Mouse (Mus musculus) neural tube, embryonic 14.5 days (tissue): ENCODE measurements around the gene Maml2. TPM values are rescaled to one million over a fixed set of nuclear protein-coding genes. Genes with fewer than 3 reads are reported as not detected.

ENCODE experiments used
- ATAC-seq: fragments of 200-750 bp; cut with Nextera tagmentation; 2 replicates; pipeline ENCODE4 v1.8.0; 2017; ENCODE audit warnings: low read depth, mild to moderate bottlenecking, moderate TSS enrichment, moderate library complexity
- H3K27ac ChIP-seq: fragments of 300-500 bp; sonication (generic); 2 replicates; pipeline ENCODE4 v1.5.1; 2014; ENCODE audit warnings: low read depth, mild to moderate bottlenecking, control low read depth, low read length, moderate library complexity, mixed read lengths
- H3K27me3 ChIP-seq: fragments of 300-500 bp; sonication (generic); 2 replicates; pipeline ENCODE4 v1.6.1; 2014; ENCODE audit warnings: low read length; ENCODE audit not compliant: control insufficient read depth, insufficient read depth
- H3K36me3 ChIP-seq: fragments of 300-500 bp; sonication (generic); 2 replicates; pipeline ENCODE4 v1.6.1; 2014; ENCODE audit warnings: low read length, mixed read lengths; ENCODE audit not compliant: control insufficient read depth, insufficient read depth
- H3K4me1 ChIP-seq: fragments of 300-500 bp; sonication (generic); 2 replicates; pipeline ENCODE4 v1.6.1; 2014; ENCODE audit warnings: low read length; ENCODE audit not compliant: control insufficient read depth, insufficient read depth
- H3K4me2 ChIP-seq: fragments of 300-500 bp; sonication (generic); 2 replicates; pipeline ENCODE4 v1.6.1; 2014; ENCODE audit warnings: mild to moderate bottlenecking, low read depth, low read length, control low read depth
- H3K4me3 ChIP-seq: fragments of 300-500 bp; sonication (generic); 2 replicates; pipeline ENCODE4 v1.5.1; 2014; ENCODE audit warnings: low read depth, low read length, control low read depth, mixed read lengths
- H3K9ac ChIP-seq: fragments of 300-500 bp; sonication (generic); replicated peaks from 2 replicates; pipeline ENCODE4 v1.6.1; 2014; ENCODE audit warnings: low read depth, mild to moderate bottlenecking, control low read depth, low read length, mixed read lengths
- H3K9me3 ChIP-seq: fragments of 300-500 bp; sonication (generic); 2 replicates; pipeline ENCODE4 v1.6.1; 2016; ENCODE audit warnings: low read length; ENCODE audit not compliant: control insufficient read depth
- whole genome bisulfite sequencing: fragments of 180-500 bp; shearing (Covaris S2); extraction: QIAGEN DNeasy Blood & Tissue Kit; methylation state at CpG from one replicate; pipeline ENCODE4 v1.1.7; 2014; 5-methylcytosine and 5-hydroxymethylcytosine counted together
- polyA plus RNA-seq: library from polyadenylated mRNA; unstranded; fragments of >200 nt; fragmentation: Nextera tagmentation; extraction: Ambion mirVana; gene quantifications from 2 replicates; pipeline ENCODE4 v1.2.1, GENCODE M21; 2014

Gene Maml2
- polyA plus RNA-seq, 1 experiment from 2014 or later, result 13.2 TPM

GRCm38 (mm10) chr9:13693693-13694284 is 396.0 kb downstream of the Maml2 start:
- Histone ChIP-seq H3K36me3 (no peaks in the 10 kb centered on the region), H3K4me3 (no peak overlapping the region), H3K9ac (no peak overlapping the region), H3K9me3 (no peaks in the 10 kb centered on the region), H3K4me1 (peaks cover 12% of the 10 kb centered on the region), H3K27ac (no peak overlapping the region), H3K27me3 (no peaks in the 10 kb centered on the region), H3K4me2 (no peak overlapping the region)
- ATAC-seq, result no peak
- WGBS, result 93% methylated on average over 3 of the region's 3 CpGs

GRCm38 (mm10) chr9:13694293-13694692 is 396.5 kb downstream of the Maml2 start:
- WGBS, result 74% methylated on average over 5 of the region's 5 CpGs
- Histone ChIP-seq H3K4me3 (no peak overlapping the region), H3K4me1 (peaks cover 12% of the 10 kb centered on the region), H3K9ac (no peak overlapping the region), H3K27ac (no peak overlapping the region), H3K4me2 (no peak overlapping the region), H3K27me3 (no peaks in the 10 kb centered on the region), H3K36me3 (no peaks in the 10 kb centered on the region), H3K9me3 (no peaks in the 10 kb centered on the region)
- ATAC-seq, result no peak

- H3K9ac ChIP-seq, result no peak overlapping the region
- H3K4me2 ChIP-seq, result no peak overlapping the region
- H3K36me3 ChIP-seq, result no peaks in the 10 kb centered on the region
- no peaks in the 10 kb centered on the region for H3K27me3 ChIP-seq
- no peaks in the 10 kb centered on the region for H3K4me1 ChIP-seq
- no peak overlapping the region for H3K4me3 ChIP-seq
- 88% methylated on average over 4 of the region's 4 CpGs for WGBS
- no peaks in the 10 kb centered on the region for H3K9me3 ChIP-seq
- ATAC-seq, result no peak
- no peak overlapping the region; the same call in 1 of the 2 replicates for H3K27ac ChIP-seq
These were observed 399.5 kb downstream of the Maml2 start for GRCm38 (mm10) chr9:13697041-13697811.

- 38% methylated on average over 4 of the region's 4 CpGs for WGBS
- no peak overlapping the region for H3K4me2 ChIP-seq
These were observed 400.1 kb downstream of the Maml2 start for GRCm38 (mm10) chr9:13697869-13698268.

GRCm38 (mm10) chr9:13699061-13699780 is 401.5 kb downstream of the Maml2 start:
- Histone ChIP-seq H3K4me1 (no peaks in the 10 kb centered on the region), H3K27ac (peak overlapping the region; percentile 45), H3K9me3 (no peaks in the 10 kb centered on the region), H3K27me3 (no peaks in the 10 kb centered on the region), H3K4me2 (no peak overlapping the region), H3K36me3 (no peaks in the 10 kb centered on the region), H3K9ac (no peak overlapping the region), H3K4me3 (no peak overlapping the region)
- WGBS, result 16% methylated on average over 14 of the region's 14 CpGs
- peak; percentile 90 for ATAC-seq

More at GRCm38 (mm10) chr9:13697869-13698268, 400.1 kb downstream of the Maml2 start:
- H3K27me3 ChIP-seq, result no peaks in the 10 kb centered on the region
- H3K27ac ChIP-seq, result no peak overlapping the region; the same call in 1 of the 2 replicates
- ATAC-seq, result no peak
- no peaks in the 10 kb centered on the region for H3K36me3 ChIP-seq
- H3K4me1 ChIP-seq, result no peaks in the 10 kb centered on the region
- H3K9me3 ChIP-seq, result no peaks in the 10 kb centered on the region
- no peak overlapping the region for H3K4me3 ChIP-seq
- no peak overlapping the region for H3K9ac ChIP-seq

GRCm38 (mm10) chr9:13699781-13700116 is 402.0 kb downstream of the Maml2 start:
- H3K4me1 ChIP-seq, result no peaks in the 10 kb centered on the region
- H3K4me3 ChIP-seq, result no peak overlapping the region
- no peaks in the 10 kb centered on the region for H3K9me3 ChIP-seq
- peak overlapping the region; percentile 0; the same call in 1 of the 2 replicates for H3K27ac ChIP-seq
- H3K36me3 ChIP-seq, result no peaks in the 10 kb centered on the region
- peak; percentile 29; the same call in 1 of the 2 replicates for ATAC-seq
- WGBS, result 18% methylated on average over 5 of the region's 5 CpGs
- H3K9ac ChIP-seq, result no peak overlapping the region
- no peak overlapping the region for H3K4me2 ChIP-seq
- no peaks in the 10 kb centered on the region for H3K27me3 ChIP-seq

- Histone ChIP-seq H3K36me3 (no peaks in the 10 kb centered on the region; the same call in 1 of the 2 replicates), H3K4me3 (no peak overlapping the region), H3K27me3 (no peaks in the 10 kb centered on the region), H3K27ac (no peak overlapping the region), H3K9me3 (no peaks in the 10 kb centered on the region), H3K4me2 (no peak overlapping the region), H3K9ac (no peak overlapping the region), H3K4me1 (no peaks in the 10 kb centered on the region)
- ATAC-seq, result no peak
- WGBS, result 93% methylated on average over 12 of the region's 12 CpGs
These were observed 404.0 kb downstream of the Maml2 start for GRCm38 (mm10) chr9:13701773-13702172.

- Histone ChIP-seq H3K4me3 (no peak overlapping the region), H3K27me3 (no peaks in the 10 kb centered on the region), H3K36me3 (no peaks in the 10 kb centered on the region; the same call in 1 of the 2 replicates), H3K4me2 (no peak overlapping the region), H3K9me3 (no peaks in the 10 kb centered on the region), H3K9ac (no peak overlapping the region), H3K27ac (no peak overlapping the region), H3K4me1 (no peaks in the 10 kb centered on the region)
- WGBS, result 89% methylated on average over 2 of the region's 2 CpGs
- no peak for ATAC-seq
These were observed 405.3 kb downstream of the Maml2 start for GRCm38 (mm10) chr9:13703100-13703499.

- 88% methylated on average over 4 of the region's 4 CpGs for WGBS
- ATAC-seq, result no peak
- Histone ChIP-seq H3K27me3 (no peaks in the 10 kb centered on the region), H3K36me3 (no peaks in the 10 kb centered on the region; the same call in 1 of the 2 replicates), H3K4me2 (no peak overlapping the region), H3K4me1 (no peaks in the 10 kb centered on the region), H3K4me3 (no peak overlapping the region), H3K9me3 (no peaks in the 10 kb centered on the region), H3K9ac (no peak overlapping the region), H3K27ac (no peak overlapping the region)
These were observed 407.2 kb downstream of the Maml2 start for GRCm38 (mm10) chr9:13704917-13705316.
